Mouse (Mus musculus) left cerebral cortex, adult 2 months (tissue): ENCODE data around the gene Csad. TPM values are rescaled to one million over a fixed set of nuclear protein-coding genes. Genes with fewer than 3 reads are reported as not detected.
"Not testable (repeated sequence)": the region's sequence is repeated elsewhere in the genome, so short reads cannot be mapped to it uniquely, and the experiment has no call there.

Experiments used
- DNase-seq, 2 experiments: peaks; one replicate each; pipeline ENCODE4 v3.0.0; 2021 to 2022; ENCODE audit warnings: low spot score in 2 of 2, mixed read lengths in 1 of 2; ENCODE audit errors: extremely low spot score in 1 of 2
- H3K27ac ChIP-seq: fragments of 200-600 bp; 2 replicates; pipeline ENCODE4 v1.8.1; 2022
- H3K4me3 ChIP-seq: fragments of 200-600 bp; 2 replicates; pipeline ENCODE4 v1.8.1; 2022
- CTCF ChIP-seq: fragments of 200-600 bp; IDR thresholded peaks from 2 replicates; pipeline ENCODE4 v1.8.1; 2022; ENCODE audit warnings: antibody characterized with exemption, mild to moderate bottlenecking, moderate library complexity
- intact Hi-C: fragments of 180-260 bp; cut with DNase I; formaldehyde crosslinking; loops from one replicate; pipeline ENCODE4 v1.15.1; 2025
- total RNA-seq, 2 experiments: library from RNA; stranded (reverse); gene quantifications; 2 replicates each; pipeline ENCODE4 v1.2.3; 2021

Csad gene
- total RNA-seq, 2 experiments from 2014 or later, result 28.5 to 30.4 TPM

GRCm38 (mm10) chr15:102173581-102173980, 30.9 kb downstream of the Csad start:
- Histone ChIP-seq H3K27ac (no peak overlapping the region), H3K4me3 (no peak overlapping the region)
- DNase-seq, result no peak
- no peak for TF ChIP-seq CTCF
- intact Hi-C loops, result no loop called here

- no peak for TF ChIP-seq CTCF
- Histone ChIP-seq H3K27ac (no peak overlapping the region), H3K4me3 (no peak overlapping the region)
- no peak for DNase-seq
- intact Hi-C loops, result no loop called here
These were observed 35.5 kb downstream of the Csad start for GRCm38 (mm10) chr15:102169064-102169463.

GRCm38 (mm10) chr15:102167620-102168021, 36.9 kb downstream of the Csad start:
- Histone ChIP-seq H3K4me3 (no peak overlapping the region), H3K27ac (no peak overlapping the region)
- no peak for DNase-seq
- intact Hi-C loops, result no loop called here
- no peak for TF ChIP-seq CTCF

GRCm38 (mm10) chr15:102165468-102166100, 38.9 kb downstream of the Csad start:
- intact Hi-C loops, result no loop called here
- DNase-seq, result no peak
- Histone ChIP-seq H3K27ac (no peak overlapping the region), H3K4me3 (no peak overlapping the region)
- TF ChIP-seq CTCF, result no peak

- Histone ChIP-seq H3K27ac (no peak overlapping the region), H3K4me3 (no peak overlapping the region)
- no peak; the same call in 1 of the 2 replicates for TF ChIP-seq CTCF
- intact Hi-C loops, result no loop called here
- DNase-seq, result no peak
These were observed 40.4 kb downstream of the Csad start for GRCm38 (mm10) chr15:102163900-102164693.

- TF ChIP-seq CTCF, result no peak
- no peak for DNase-seq
- intact Hi-C loops, result no loop called here
- Histone ChIP-seq H3K4me3 (no peak overlapping the region), H3K27ac (no peak overlapping the region)
These were observed 44.0 kb downstream of the Csad start for GRCm38 (mm10) chr15:102160415-102161060.

DNA sequence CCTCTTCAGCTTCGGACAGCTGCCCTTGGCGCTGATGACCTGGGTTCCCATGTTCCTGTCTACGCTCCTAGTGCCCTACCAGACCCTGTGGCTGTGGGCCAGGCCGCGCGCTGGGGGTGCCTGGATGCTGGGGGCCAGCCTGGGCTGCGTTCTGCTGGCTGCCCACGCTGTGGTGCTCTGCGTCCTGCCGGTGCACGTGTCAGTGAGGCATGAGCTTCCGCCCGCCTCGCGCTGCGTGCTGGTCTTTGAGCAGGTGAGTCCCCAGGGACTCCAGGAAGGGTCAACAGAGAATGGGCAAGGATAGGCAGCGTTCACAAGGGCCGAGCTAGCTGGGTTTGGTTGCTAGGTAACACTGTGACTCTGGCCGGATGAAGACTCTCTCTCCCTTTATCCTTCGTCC, 47.7 kb downstream of the Csad start:
- no peak for TF ChIP-seq CTCF
- intact Hi-C loops, result no loop called here
- no peak for DNase-seq
- Histone ChIP-seq H3K27ac (no peak overlapping the region), H3K4me3 (no peak overlapping the region)

DNA sequence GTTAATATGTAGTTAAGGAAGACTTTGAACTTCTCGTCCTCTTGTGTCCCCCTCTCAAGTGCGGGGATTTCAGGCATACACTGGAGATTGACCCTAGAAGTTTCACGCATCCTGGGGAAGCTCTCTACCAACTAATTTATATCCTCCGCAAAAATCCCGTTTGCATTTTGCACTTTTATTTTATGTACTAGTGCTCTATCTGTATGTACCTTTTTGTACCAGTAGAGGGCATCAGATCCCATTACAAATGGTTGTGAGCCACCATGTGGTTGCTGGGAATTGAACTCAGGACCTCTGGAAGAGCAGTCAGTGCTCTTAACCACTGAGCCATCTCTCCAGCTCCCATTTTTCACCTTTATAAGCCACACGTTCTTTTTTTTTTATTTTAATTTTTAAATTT, 49.5 kb downstream of the Csad start:
- H3K27ac ChIP-seq, intact Hi-C loops, H3K4me3 ChIP-seq, DNase-seq: not testable (repeated sequence)
- TF ChIP-seq CTCF, result peak; percentile 3; the same call in 1 of the 2 replicates

DNA sequence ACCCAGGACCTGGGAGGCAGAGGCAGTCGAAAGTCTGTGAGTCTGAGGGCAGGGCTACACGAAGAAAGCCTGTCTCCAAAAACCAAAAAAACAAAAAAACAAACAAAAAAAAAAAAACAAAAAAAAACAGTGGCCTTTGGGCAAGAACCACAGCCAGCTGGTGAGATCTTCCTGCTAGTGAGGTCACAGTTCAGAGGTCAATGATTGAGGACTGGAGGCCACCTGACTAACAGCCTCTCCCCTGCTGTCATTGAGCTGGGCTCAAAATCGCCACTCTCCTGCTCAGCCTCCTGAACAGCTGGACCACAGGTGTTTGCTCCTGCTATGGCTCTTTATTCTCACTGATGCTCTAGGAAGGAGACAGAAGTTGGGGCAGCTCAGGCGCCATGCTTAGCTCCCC, 51.9 kb downstream of the Csad start:
- Histone ChIP-seq H3K4me3 (no peak overlapping the region), H3K27ac (no peak overlapping the region)
- TF ChIP-seq CTCF, result no peak
- intact Hi-C loops, result no loop called here
- no peak for DNase-seq

DNA sequence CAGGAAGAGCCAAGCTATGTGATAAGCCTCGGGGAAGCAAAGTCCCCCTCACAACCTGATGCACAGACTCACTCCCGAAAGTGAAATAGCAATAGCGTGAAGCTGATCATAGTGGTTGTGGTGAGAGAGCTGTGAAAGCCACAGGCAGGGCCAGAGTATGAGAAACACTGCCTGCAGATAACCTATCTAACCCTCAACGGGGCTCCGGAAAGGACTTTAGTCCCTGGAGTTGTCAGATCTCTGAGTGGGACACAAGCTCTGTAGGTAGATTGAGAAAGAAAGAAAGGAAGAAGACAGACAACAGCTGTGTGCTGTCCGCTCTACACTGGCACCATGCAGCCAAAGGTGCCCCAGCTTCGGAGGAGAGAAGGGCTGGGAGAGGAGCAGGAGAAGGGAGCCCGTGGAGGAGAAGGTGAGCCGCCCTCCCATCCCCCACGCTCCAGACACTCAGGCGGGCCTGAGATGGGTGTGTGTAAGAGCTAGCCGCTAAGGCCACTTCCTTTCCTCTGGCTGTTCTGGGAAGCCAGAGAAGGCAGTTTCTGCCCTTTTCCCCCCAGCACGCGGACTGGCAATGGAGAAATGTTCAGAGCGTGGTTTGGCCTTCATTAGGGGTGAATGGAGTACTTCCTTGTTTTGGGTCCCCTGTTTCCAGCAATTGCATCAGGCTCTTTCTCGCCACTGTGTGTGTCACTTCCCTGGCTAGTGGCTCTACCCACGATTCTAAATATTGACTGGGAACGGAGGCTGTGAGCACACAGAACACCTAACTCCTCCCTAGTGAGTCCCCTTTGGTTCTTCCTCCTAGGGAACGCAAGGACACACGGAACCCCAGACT, 54.0 kb downstream of the Csad start, which contains the start of gene Soat2:
TSS of gene Soat2 (plus strand) at position 226 of the 835 bp plus-strand sequence.
- Histone ChIP-seq H3K4me3 (no peak within 1 kb of the TSS), H3K27ac (no peak within 1 kb of the TSS)
- TF ChIP-seq CTCF, result no peak
- intact Hi-C loops, result no loop called here
- DNase-seq, result no peak

DNA sequence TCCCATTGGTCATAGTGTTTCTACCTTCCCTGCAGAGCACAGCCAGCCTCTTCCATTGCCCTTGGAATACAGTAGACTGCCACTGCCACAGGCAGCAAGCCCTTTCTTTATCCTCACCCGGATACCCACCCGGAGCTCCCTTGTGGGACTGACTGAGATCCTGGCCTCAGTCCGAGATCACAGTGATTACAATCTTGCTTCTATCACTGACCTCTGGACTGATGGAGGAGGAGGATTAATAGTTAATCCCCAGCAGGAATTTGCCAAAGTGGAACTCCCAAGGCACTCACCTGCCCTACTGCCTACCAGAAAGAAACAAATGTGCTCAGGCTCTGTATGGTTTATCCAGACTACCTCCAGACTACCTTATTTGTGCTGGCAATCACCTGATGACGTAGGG, 55.0 kb downstream of the Csad start:
- Histone ChIP-seq H3K4me3 (no peak overlapping the region), H3K27ac (no peak overlapping the region)
- intact Hi-C loops, result no loop called here
- DNase-seq, result no peak
- TF ChIP-seq CTCF, result no peak
